Mouse (Mus musculus) limb, embryonic 12.5 days (tissue): Measurements from ENCODE around the gene Zfp46. TPM values are rescaled to one million over a fixed set of nuclear protein-coding genes. Genes with fewer than 3 reads are reported as not detected.

ENCODE experiments used
- polyA plus RNA-seq: library from polyadenylated mRNA; unstranded; fragments of >200 nt; fragmentation: Nextera tagmentation; extraction: Ambion mirVana; gene quantifications from 2 replicates; pipeline ENCODE4 v1.2.1, GENCODE M21; 2016

The Zfp46 gene
- polyA plus RNA-seq, 1 experiment from 2014 or later: 25.4 TPM

Other genes with a start within 250 kb of the Zfp46 start
- 442 and 453 TPM in 2 replicates for gene Rpl11, start 231.3 kb upstream of the Zfp46 start, polyA plus RNA-seq
- 652 and 658 TPM in 2 replicates for gene Id3, start 141.2 kb upstream of the Zfp46 start, polyA plus RNA-seq
- 10.6 and 10.8 TPM in 2 replicates for gene E2f2, start 112.3 kb upstream of the Zfp46 start, polyA plus RNA-seq
- 9.9 and 11.3 TPM in 2 replicates for gene Asap3, start 78.3 kb upstream of the Zfp46 start, polyA plus RNA-seq
- gene Tcea3, start 37.0 kb upstream of the Zfp46 start, polyA plus RNA-seq: 5.0 and 5.2 TPM in 2 replicates
- gene Hnrnpr, start 26.3 kb downstream of the Zfp46 start, polyA plus RNA-seq: 252 and 268 TPM in 2 replicates
- 0.11 and 0.17 TPM in 2 replicates for gene Htr1d, start 138.8 kb downstream of the Zfp46 start, polyA plus RNA-seq
- 0.19 TPM in 1 of 2 replicates, not detected in the other for gene 6030445D17Rik, start 177.6 kb downstream of the Zfp46 start, polyA plus RNA-seq
- 131 and 144 TPM in 2 replicates for gene Luzp1, start 185.1 kb downstream of the Zfp46 start, polyA plus RNA-seq